Mouse (Mus musculus) forebrain, embryonic 14.5 days (tissue): ENCODE results near the gene Zfp654. TPM values are rescaled to one million over a fixed set of nuclear protein-coding genes. Genes with fewer than 3 reads are reported as not detected.
A peak's percentile ranks its signal among the peaks of the same experiment; 100 is the strongest.

Source experiments
- ATAC-seq: fragments of 200-750 bp; cut with Nextera tagmentation; 2 replicates; pipeline ENCODE4 v1.8.0; 2017; ENCODE audit warnings: mild to moderate bottlenecking, moderate library complexity
- DNase-seq: peaks from one replicate; pipeline ENCODE4 v3.0.0-alpha.2; 2015; ENCODE audit warnings: low spot score
- H3K27ac ChIP-seq: fragments of 300-500 bp; sonication (generic); 2 replicates; pipeline ENCODE4 v1.5.1; 2014; ENCODE audit warnings: low read depth, mild to moderate bottlenecking, control low read depth, low read length, moderate library complexity
- H3K27me3 ChIP-seq: fragments of 300-500 bp; sonication (generic); replicated peaks from 2 replicates; pipeline ENCODE4 v1.6.1; 2014; ENCODE audit warnings: low read length, control low read depth, mixed read lengths; ENCODE audit not compliant: control insufficient read depth, insufficient read depth
- H3K36me3 ChIP-seq: fragments of 300-500 bp; sonication (generic); 2 replicates; pipeline ENCODE4 v1.6.1; 2014; ENCODE audit warnings: low read length, control low read depth; ENCODE audit not compliant: control insufficient read depth, insufficient read depth
- H3K4me1 ChIP-seq: fragments of 300-500 bp; sonication (generic); 2 replicates; pipeline ENCODE4 v1.6.1; 2014; ENCODE audit warnings: antibody characterized with exemption, low read length, control low read depth; ENCODE audit not compliant: control insufficient read depth, insufficient read depth
- H3K4me2 ChIP-seq: fragments of 300-500 bp; sonication (generic); 2 replicates; pipeline ENCODE4 v1.6.1; 2014; ENCODE audit warnings: mild to moderate bottlenecking, control low read depth, low read length
- H3K4me3 ChIP-seq: fragments of 300-500 bp; sonication (generic); 2 replicates; pipeline ENCODE4 v1.5.1; 2014; ENCODE audit warnings: low read depth, low read length, control low read depth
- H3K9ac ChIP-seq: fragments of 300-500 bp; sonication (generic); 2 replicates; pipeline ENCODE4 v1.6.1; 2014; ENCODE audit warnings: mild to moderate bottlenecking, low read length, control low read depth, moderate library complexity
- H3K9me3 ChIP-seq: fragments of 300-500 bp; sonication (generic); replicated peaks from 2 replicates; pipeline ENCODE4 v1.6.1; 2016; ENCODE audit warnings: low read length, control low read depth, mixed read lengths; ENCODE audit not compliant: control insufficient read depth
- WGBS: fragments of 180-500 bp; shearing (Covaris S2); extraction: QIAGEN DNeasy Blood & Tissue Kit; methylation state at CpG from one replicate; pipeline ENCODE4 v1.1.7; 2014; 5-methylcytosine and 5-hydroxymethylcytosine counted together
- polyA plus RNA-seq: library from polyadenylated mRNA; unstranded; fragments of >200 nt; fragmentation: Nextera tagmentation; extraction: Ambion mirVana; gene quantifications from 2 replicates; pipeline ENCODE4 v1.2.1, GENCODE M21; 2014

The Zfp654 gene
- polyA plus RNA-seq, 1 experiment from 2014 or later: 6.5 TPM

DNA sequence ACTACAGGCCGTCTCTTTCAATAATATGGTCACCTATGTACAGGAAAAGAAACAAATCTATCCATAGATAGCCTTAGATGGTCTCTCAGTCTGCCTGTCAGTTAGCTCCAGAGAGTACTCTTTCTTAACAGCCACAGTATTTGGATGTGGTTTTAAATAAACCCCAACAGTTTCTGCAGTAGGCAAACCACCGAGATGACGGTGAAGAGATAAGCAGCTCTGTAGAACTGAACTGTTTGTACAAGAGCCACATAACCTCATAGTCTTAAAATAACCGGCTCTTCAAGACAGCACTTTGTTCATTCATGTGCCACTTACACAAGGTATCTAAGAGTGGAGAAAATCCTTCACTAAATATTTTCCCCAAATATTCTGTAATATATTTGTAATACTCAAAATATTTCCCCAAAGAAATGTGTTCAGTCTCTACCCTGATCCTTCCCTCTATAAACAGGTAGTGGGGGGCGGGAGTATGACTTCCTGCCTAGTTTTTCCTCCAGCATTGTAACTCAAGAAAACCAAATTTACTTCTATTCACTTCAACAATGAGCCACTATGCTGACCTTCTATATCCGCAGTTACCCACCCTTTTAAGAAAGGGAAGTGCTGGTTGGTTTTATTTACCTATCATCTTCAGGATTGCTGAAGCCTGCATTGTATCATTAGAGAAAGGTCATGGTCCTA lies 92.7 kb downstream of the Zfp654 start:
- H3K4me2 ChIP-seq: no peak overlapping the region
- H3K4me1 ChIP-seq: no peaks in the 10 kb centered on the region
- no peak overlapping the region for H3K27ac ChIP-seq
- H3K9me3 ChIP-seq: peaks cover 8% of the 10 kb centered on the region
- H3K36me3 ChIP-seq: peaks cover 12% of the 10 kb centered on the region
- DNase-seq (no peak), ATAC-seq (no peak)
- no peaks in the 10 kb centered on the region for H3K27me3 ChIP-seq
- no peak overlapping the region for H3K9ac ChIP-seq
- WGBS: 87% methylated on average over 6 of the region's 6 CpGs
- no peak overlapping the region for H3K4me3 ChIP-seq

DNA sequence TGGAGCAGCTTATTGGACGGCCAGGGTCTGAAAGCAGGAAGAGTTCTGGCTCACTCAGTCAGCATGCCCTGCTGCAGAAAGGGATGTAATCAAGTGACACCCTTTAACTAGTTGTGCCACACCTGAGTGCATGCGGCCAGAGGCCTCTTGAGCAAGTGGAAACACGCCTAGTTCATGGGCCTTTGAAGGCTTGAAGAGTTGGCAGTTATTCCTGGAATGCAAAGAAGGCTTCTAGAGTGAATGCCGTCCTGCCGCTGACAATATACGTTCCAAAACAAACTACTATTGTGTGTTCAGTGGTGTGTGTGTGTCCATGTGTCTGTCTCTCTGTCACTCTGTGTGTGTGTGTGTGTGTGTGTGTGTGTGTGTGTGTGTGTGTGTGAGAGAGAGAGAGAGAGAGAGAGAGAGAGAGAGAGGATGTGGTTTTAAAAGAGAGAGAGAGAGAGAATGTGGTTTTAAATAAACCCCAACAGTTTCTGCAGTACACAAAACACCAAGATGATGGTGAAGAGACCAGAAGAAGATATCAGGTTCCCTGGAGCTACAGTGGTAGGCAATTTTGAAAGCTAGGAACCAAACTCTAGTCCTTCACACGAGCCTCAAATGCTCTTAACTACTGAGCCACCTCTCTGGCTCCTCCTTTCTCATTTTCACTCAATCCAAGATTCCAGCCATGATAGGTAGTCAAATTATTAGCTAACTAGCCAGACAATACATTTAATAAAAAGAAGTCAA lies 93.6 kb downstream of the Zfp654 start:
- WGBS: 88% methylated on average over 7 of the region's 7 CpGs
- H3K9ac ChIP-seq: no peak overlapping the region
- no peaks in the 10 kb centered on the region for H3K4me1 ChIP-seq
- ATAC-seq: no peak
- no peak for DNase-seq
- peaks cover under 1% of the 10 kb centered on the region; the same call in 1 of the 2 replicates for H3K9me3 ChIP-seq
- no peak overlapping the region for H3K4me3 ChIP-seq
- peaks cover 4% of the 10 kb centered on the region; the same call in 1 of the 2 replicates for H3K36me3 ChIP-seq
- H3K27ac ChIP-seq: no peak overlapping the region
- H3K27me3 ChIP-seq: no peaks in the 10 kb centered on the region
- no peak overlapping the region for H3K4me2 ChIP-seq

DNA sequence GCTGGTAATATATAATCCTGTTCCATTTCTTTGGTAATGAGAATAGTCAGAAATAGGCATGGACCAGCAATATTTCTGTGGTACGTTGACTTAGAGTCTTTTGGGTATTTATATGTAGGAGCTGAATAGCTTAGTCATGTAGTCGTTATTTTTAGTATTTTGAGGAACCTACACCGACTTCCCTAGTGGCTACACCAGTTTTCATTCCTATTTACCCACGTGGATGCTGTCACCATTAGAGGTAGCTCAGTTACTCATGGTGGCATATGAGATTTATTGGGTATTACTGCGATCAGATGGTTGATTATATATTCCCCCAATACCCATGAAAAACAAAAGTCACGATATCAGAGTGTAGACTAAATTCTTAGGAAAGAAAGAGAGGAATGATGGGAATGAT lies 95.1 kb downstream of the Zfp654 start:
- ATAC-seq: no peak
- no peak overlapping the region for H3K4me2 ChIP-seq
- no peaks in the 10 kb centered on the region for H3K36me3 ChIP-seq
- 85% methylated on average over 6 of the region's 6 CpGs for WGBS
- no peak overlapping the region for H3K27ac ChIP-seq
- no peak overlapping the region for H3K9ac ChIP-seq
- H3K4me3 ChIP-seq: no peak overlapping the region
- no peak for DNase-seq
- H3K9me3 ChIP-seq: no peaks in the 10 kb centered on the region
- no peaks in the 10 kb centered on the region for H3K4me1 ChIP-seq
- no peaks in the 10 kb centered on the region for H3K27me3 ChIP-seq

- Histone ChIP-seq H3K9ac (no peak overlapping the region), H3K27ac (no peak overlapping the region), H3K4me1 (no peaks in the 10 kb centered on the region), H3K36me3 (no peaks in the 10 kb centered on the region), H3K4me2 (no peak overlapping the region), H3K9me3 (no peaks in the 10 kb centered on the region), H3K27me3 (no peaks in the 10 kb centered on the region), H3K4me3 (no peak overlapping the region)
- 58% methylated on average over 3 of the region's 3 CpGs for WGBS
- DNase-seq (peak; percentile 82), ATAC-seq (peak; percentile 63; the same call in 1 of the 2 replicates)
These were observed 96.7 kb downstream of the Zfp654 start for GRCm38 (mm10) chr16:64754743-64755139.

- no peak overlapping the region for H3K27ac ChIP-seq
- no peaks in the 10 kb centered on the region for H3K27me3 ChIP-seq
- H3K4me3 ChIP-seq: no peak overlapping the region
- no peak for DNase-seq
- 62% methylated on average over 3 of the region's 3 CpGs for WGBS
- ATAC-seq: no peak
- H3K36me3 ChIP-seq: no peaks in the 10 kb centered on the region
- H3K9ac ChIP-seq: no peak overlapping the region
- no peak overlapping the region for H3K4me2 ChIP-seq
- H3K9me3 ChIP-seq: no peaks in the 10 kb centered on the region
- H3K4me1 ChIP-seq: no peaks in the 10 kb centered on the region
These were observed 97.3 kb downstream of the Zfp654 start for GRCm38 (mm10) chr16:64753990-64754742.

DNA sequence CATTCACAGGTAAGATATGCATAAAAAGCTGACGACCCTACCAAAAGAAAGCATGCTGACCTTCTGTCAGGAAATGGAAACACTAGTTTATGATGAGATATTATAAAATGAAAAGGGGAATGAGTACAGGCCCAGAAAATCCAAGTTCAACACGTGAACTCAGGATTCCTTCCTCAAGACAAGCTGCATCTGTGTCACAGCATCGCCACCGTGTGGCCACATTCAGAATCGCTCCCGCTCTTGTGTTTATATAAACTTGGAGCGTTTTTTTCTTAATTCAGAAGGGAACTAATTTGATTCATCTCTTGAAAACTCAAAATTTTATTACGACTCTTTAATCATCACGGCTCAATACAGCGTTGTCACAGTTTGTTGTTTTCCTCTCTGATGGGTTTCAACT lies 103.2 kb downstream of the Zfp654 start:
- Histone ChIP-seq H3K27ac (no peak overlapping the region), H3K4me3 (no peak overlapping the region), H3K4me1 (no peaks in the 10 kb centered on the region), H3K27me3 (no peaks in the 10 kb centered on the region), H3K4me2 (no peak overlapping the region), H3K36me3 (no peaks in the 10 kb centered on the region), H3K9ac (no peak overlapping the region), H3K9me3 (no peaks in the 10 kb centered on the region)
- whole genome bisulfite sequencing: 11% methylated on average over 10 of the region's 10 CpGs
- DNase-seq (peak; percentile 91), ATAC-seq (peak; percentile 79; the same call in 1 of the 2 replicates)

- no peaks in the 10 kb centered on the region for H3K36me3 ChIP-seq
- H3K4me1 ChIP-seq: no peaks in the 10 kb centered on the region
- no peak overlapping the region for H3K9ac ChIP-seq
- no peaks in the 10 kb centered on the region for H3K9me3 ChIP-seq
- H3K4me3 ChIP-seq: no peak overlapping the region
- H3K27me3 ChIP-seq: no peaks in the 10 kb centered on the region
- no peak overlapping the region for H3K27ac ChIP-seq
- DNase-seq: no peak
- ATAC-seq: no peak
- WGBS: 84% methylated on average over 4 of the region's 4 CpGs
- no peak overlapping the region for H3K4me2 ChIP-seq
These were observed 106.4 kb downstream of the Zfp654 start for GRCm38 (mm10) chr16:64745089-64745488.

DNA sequence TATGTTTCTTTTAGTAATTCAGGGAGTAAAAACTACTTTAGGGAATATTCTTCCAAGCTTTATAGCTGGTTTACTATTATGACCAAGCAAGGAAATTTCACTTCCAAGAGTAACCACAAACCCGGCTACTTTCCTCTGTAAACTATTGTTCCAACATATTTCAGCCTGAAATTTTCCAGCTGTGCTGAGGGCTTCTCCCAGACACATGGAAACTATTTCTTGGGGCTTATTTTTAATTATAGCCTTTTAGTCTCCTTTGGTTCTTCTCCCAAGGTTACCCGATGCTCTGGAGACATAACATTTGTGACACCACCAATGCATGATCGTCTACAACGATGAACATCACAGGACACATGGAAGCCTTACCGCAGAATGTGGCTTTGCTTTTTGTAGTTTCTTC lies 114.2 kb downstream of the Zfp654 start:
- WGBS: 97% methylated on average over 5 of the region's 5 CpGs
- Histone ChIP-seq H3K4me1 (no peaks in the 10 kb centered on the region), H3K36me3 (no peaks in the 10 kb centered on the region), H3K9me3 (no peaks in the 10 kb centered on the region), H3K27ac (no peak overlapping the region), H3K4me3 (no peak overlapping the region), H3K9ac (no peak overlapping the region), H3K27me3 (no peaks in the 10 kb centered on the region), H3K4me2 (no peak overlapping the region)
- ATAC-seq: no peak
- no peak for DNase-seq
